Mouse (Mus musculus): ENCODE data around the gene Nedd4. TPM values are rescaled to one million over a fixed set of nuclear protein-coding genes. Genes with fewer than 3 reads are reported as not detected.
"Not testable (repeated sequence)": the region's sequence is repeated elsewhere in the genome, so short reads cannot be mapped to it uniquely, and the experiment has no call there.

Nedd4 gene
- polyA plus RNA-seq, 1 experiment from 2014 or later = 518 TPM

DNA sequence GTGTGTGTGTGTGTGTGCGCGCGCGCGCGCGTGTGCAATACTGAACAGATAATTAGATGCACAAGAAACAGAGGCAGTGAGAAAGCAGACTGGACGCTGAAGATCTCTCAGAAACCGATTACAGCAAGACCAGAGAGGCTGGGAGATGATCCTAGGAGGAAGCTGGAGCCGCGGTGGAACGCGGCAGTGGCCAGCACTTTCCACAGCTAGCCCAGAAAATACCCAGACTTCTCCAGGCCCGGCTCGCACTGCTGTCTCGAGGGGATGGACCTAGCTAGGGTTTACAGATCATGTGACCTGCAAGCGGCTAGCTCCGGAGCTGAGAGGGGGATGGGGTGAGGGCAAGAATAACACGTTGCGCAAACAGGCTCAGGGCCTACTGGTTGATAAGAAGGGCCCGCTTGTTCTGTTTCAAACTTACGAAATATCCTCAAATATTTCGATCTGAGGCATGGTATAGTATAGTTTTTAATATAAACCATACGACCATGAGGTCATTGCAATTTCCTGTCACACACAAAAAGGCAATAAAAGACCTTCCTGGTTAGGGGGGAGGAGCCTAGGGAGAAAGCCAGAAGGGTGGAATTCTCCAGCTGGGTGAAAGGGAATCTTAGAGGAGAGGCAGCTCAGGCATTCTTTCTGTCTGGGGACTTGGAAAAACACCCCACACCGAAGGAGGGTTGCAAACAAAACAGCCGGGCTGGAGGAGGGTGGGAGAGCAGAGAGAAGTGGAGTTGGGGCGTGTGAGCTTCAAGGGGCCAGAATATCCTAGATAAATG lies 22.1 kb upstream of the Nedd4 start:
- WGBS = under 1% methylated on average over 27 of the region's 27 CpGs
- peak overlapping the region; percentile 58 for H3K4me2 ChIP-seq

DNA sequence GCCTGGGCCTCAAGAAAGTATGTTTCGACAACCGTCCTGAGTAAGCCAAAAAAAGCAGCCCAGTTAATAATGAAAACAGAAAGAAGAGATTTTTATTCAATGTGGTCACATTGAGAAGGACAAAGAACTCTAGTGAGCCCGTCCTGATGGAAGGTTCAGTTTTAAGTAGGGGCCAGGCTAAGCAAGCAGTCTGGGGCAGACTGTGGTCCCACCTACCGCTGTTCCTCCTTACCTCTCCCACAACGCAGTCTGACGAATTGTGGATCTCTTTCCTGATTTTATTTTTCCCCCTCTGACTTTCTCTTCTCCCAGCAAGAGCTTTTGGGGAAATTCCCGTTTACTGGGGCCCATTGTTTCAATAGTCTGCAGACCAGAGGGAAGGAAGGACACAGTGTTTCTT lies 21.5 kb upstream of the Nedd4 start:
- Histone ChIP-seq H3K27ac (peak overlapping the region; percentile 97), H3K4me2 (peak overlapping the region; percentile 58), H3K9ac (peak overlapping the region; percentile 73; the same call in 1 of the 2 replicates), H3K27me3 (no peaks in the 10 kb centered on the region), H3K9me3 (no peaks in the 10 kb centered on the region), H3K4me3 (no peak overlapping the region), H3K4me1 (replicated peaks) (peaks cover 26% of the 10 kb centered on the region), H3K36me3 (no peaks in the 10 kb centered on the region)
- no peak for ATAC-seq (ENCODE audit: low FRiP score)
- WGBS = 21% methylated on average over 7 of the region's 7 CpGs

More for the DNA sequence above, 22.1 kb upstream of the Nedd4 start:
- no peaks in the 10 kb centered on the region for H3K9me3 ChIP-seq
- H3K4me3 ChIP-seq = peak overlapping the region; percentile 28
- H3K9ac ChIP-seq = peak overlapping the region; percentile 73
- ATAC-seq (ENCODE audit: low FRiP score) = peak; percentile 95
- H3K27me3 ChIP-seq = no peaks in the 10 kb centered on the region
- H3K4me1 ChIP-seq (replicated peaks) = peaks cover 26% of the 10 kb centered on the region
- no peaks in the 10 kb centered on the region for H3K36me3 ChIP-seq
- peak overlapping the region; percentile 97 for H3K27ac ChIP-seq

DNA sequence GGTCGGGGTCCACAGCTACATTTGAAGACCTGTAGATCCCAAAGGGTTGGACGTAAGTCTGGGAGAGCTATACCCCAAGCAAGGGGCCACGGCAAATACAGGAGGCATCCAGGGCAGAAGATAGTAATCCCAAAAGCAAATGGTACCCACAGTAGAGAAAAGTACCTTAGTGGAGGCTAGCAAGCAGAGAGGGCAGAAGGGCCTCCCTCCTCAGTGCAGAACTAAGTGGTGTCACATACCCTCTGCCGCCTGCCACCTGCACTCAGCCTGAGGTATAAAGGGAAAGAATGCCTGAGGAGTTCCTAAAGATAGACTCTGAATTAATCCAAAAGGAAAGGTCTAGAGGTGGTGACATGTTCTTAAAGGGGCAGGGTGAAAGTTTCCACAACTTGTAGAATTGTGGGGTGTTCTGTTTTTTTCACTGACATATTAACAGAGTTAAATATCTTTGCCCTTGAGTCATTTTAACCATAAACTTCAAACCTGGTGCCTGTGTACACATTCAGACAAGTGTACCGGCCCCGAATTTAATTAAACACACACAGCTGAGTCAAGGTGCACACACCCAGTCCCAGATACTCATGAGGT lies 21.0 kb upstream of the Nedd4 start:
- Histone ChIP-seq H3K36me3 (no peaks in the 10 kb centered on the region), H3K4me3 (no peak overlapping the region), H3K27me3 (no peaks in the 10 kb centered on the region), H3K27ac (peak overlapping the region; percentile 97), H3K9me3 (no peaks in the 10 kb centered on the region), H3K4me2 (no peak overlapping the region), H3K4me1 (replicated peaks) (peaks cover 26% of the 10 kb centered on the region), H3K9ac (no peak overlapping the region)
- no peak for ATAC-seq (ENCODE audit: low FRiP score)
- 66% methylated on average over 6 of the region's 6 CpGs for WGBS

DNA sequence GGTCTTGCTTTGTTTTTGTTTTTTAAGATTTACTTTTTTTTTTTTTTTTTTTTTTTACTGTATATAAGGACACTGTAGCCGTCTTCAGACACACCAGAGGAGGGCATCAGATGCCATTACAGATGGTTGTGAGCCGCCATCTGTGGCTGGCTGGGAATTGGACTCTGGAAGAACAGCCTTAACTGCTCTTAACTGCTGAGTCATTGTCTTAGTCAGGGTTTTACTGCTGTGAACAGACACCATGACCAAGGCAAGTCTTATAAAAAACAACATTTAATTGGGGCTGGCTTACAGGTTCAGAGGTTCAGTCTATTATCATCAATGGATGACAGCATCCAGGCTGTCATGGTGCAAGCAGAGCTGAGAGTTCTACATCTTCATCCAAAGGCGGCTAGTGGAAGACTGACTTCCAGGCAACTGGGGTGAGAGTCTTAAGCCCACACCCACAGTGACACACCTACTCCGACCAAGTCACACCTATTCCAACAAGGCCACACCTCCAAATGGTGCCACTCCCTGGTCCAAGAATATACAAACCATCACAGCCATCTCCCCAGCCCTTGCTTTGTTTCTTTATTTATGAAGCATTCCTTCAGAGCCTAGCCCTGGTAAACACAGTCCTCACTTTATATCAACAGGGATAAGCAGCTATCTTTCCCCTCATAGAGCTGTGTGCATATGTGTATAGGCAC lies 19.2 kb upstream of the Nedd4 start:
- H3K27ac ChIP-seq; H3K4me3 ChIP-seq; H3K4me2 ChIP-seq; H3K36me3 ChIP-seq; H3K27me3 ChIP-seq; H3K9ac ChIP-seq; ATAC-seq (ENCODE audit: low FRiP score); H3K9me3 ChIP-seq: not testable (repeated sequence)
- 93% methylated on average over 4 of the region's 4 CpGs for WGBS
- H3K4me1 ChIP-seq (replicated peaks) = peaks cover 26% of the 10 kb centered on the region

DNA sequence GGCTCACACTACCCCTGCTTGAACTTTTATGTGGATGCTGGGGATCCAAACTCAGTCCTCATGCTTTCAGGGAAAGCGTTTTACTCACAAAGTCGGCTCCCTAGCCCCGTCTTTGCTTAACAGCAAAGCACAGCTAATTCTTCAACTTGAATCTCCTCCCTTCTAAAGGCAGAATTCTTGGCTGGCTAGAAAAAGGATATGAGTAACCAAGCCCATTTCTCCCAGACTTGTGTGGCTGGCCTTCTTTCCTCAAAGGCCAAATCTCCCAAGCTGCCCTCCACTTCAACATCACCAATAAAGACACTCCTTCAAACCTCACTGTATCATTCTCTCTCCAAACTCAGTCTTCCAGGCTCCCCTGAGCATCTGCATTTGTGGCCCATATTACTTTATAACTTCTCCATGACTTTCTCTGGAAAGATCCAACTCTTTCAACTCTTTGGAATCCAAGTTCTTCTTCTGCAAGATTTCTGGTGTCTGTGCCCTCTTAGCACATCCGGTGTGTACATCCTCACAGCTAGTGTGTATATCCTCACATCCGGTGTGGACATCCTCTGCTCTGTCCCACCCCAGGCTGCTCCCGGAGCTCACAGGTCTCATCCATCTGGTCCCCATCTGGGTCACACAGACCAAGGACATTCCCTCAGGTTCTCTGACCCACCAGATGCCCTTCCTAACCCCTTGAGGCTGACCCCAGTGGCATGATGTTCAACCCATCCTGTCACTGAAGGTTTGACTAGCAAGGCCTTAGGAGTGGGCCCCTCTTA lies 18.3 kb upstream of the Nedd4 start:
- Histone ChIP-seq H3K4me3 (no peak overlapping the region), H3K36me3 (no peaks in the 10 kb centered on the region), H3K9me3 (no peaks in the 10 kb centered on the region), H3K4me1 (replicated peaks) (peaks cover 26% of the 10 kb centered on the region), H3K9ac (no peak overlapping the region), H3K27me3 (no peaks in the 10 kb centered on the region), H3K27ac (peak overlapping the region; percentile 24; the same call in 1 of the 2 replicates), H3K4me2 (no peak overlapping the region)
- no peak for ATAC-seq (ENCODE audit: low FRiP score)
- 88% methylated on average over 6 of the region's 6 CpGs for WGBS

DNA sequence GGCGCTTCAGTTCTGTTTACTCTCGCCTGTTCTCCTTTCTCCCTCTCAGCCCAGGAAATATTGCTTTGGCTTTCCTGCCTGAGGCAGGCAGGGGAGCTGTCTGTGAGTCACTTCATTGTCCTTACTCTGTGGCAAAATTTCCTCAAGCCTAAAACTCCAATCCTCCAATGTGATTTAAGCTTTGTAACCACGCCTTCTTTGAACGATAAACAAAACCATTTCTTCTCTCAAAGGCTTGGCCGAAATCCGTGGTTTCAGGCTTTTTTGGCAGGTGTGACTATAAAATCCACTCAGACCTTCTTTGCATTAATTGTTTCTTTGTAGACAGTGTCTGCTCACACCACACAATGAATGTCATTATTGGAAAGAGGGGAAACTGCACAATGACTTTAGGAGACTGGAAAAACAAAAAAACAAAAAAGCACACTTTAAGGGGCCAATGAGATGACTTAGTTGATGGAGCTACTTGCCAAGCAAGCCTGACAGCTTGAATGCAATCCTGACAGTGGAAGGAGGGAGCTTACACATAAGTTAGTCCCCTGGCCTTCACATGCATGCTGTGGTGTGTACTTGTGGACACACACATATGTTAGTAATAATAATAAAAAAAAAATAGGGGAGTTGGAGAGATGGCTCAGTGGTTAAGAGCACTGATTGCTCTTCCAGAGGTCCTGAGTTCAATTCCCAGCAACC lies 17.6 kb upstream of the Nedd4 start:
- peaks cover 19% of the 10 kb centered on the region for H3K4me1 ChIP-seq (replicated peaks)
- WGBS = 52% methylated on average over 6 of the region's 6 CpGs

DNA sequence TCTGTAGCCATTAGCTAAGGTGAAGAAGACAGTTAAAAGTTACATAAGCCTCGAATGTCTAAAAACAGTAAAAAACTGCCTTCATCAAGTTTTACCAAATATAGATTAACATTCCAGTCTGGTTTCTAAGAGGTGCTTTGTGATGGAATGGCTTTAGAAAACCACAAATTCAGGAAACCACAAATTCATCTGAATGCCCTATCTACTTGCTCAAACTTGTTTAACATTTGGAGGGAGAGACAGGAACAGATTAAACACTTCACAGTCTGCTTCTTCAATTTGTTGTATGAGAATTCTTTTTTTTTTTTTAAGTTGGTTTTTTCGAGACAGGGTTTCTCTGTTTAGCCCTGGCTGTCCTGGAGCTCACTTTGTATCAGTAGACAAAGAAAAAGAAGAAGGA lies 12.4 kb upstream of the Nedd4 start:
- Histone ChIP-seq H3K36me3 (no peaks in the 10 kb centered on the region), H3K4me2 (no peak overlapping the region), H3K27me3 (no peaks in the 10 kb centered on the region), H3K4me1 (replicated peaks) (peaks cover under 1% of the 10 kb centered on the region; the same call in 1 of the 2 replicates), H3K27ac (no peak overlapping the region), H3K4me3 (no peak overlapping the region), H3K9ac (no peak overlapping the region), H3K9me3 (no peaks in the 10 kb centered on the region)
- 80% methylated on average over 2 of the region's 2 CpGs for WGBS
- no peak for ATAC-seq (ENCODE audit: low FRiP score)

More for the DNA sequence above, 17.6 kb upstream of the Nedd4 start:
- H3K4me2 ChIP-seq = no peak overlapping the region
- H3K9ac ChIP-seq = no peak overlapping the region
- peak overlapping the region; percentile 24; the same call in 1 of the 2 replicates for H3K27ac ChIP-seq
- ATAC-seq (ENCODE audit: low FRiP score) = no peak
- H3K9me3 ChIP-seq = no peaks in the 10 kb centered on the region
- H3K4me3 ChIP-seq = no peak overlapping the region
- no peaks in the 10 kb centered on the region for H3K27me3 ChIP-seq
- no peaks in the 10 kb centered on the region for H3K36me3 ChIP-seq

DNA sequence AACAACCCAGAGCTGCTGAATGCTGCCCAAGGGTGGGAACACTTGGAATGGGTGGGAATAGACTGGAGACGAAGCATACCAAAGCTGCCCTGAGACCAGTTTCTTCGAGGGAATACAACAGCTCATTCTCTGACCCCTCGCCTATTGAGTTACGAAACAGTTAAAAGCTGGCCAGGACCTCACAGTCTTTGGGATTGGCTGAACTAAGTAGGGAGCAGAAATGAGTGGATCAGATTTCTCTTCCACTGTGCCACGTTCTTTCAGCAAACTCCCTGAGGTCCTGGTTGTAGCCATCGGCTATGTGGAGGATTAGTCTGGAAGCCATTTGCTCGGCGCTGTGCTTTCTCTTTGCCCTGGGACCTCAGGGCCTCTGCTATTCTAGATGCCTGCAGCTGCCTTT lies 9.2 kb upstream of the Nedd4 start:
- ATAC-seq (ENCODE audit: low FRiP score) = no peak
- peaks cover 17% of the 10 kb centered on the region for H3K4me1 ChIP-seq (replicated peaks)
- H3K9me3 ChIP-seq = no peaks in the 10 kb centered on the region
- H3K4me2 ChIP-seq = no peak overlapping the region
- no peaks in the 10 kb centered on the region for H3K27me3 ChIP-seq
- no peak overlapping the region for H3K4me3 ChIP-seq
- 34% methylated on average over 8 of the region's 8 CpGs for WGBS
- H3K9ac ChIP-seq = no peak overlapping the region
- H3K36me3 ChIP-seq = no peaks in the 10 kb centered on the region
- peak overlapping the region; percentile 48; the same call in 1 of the 2 replicates for H3K27ac ChIP-seq

DNA sequence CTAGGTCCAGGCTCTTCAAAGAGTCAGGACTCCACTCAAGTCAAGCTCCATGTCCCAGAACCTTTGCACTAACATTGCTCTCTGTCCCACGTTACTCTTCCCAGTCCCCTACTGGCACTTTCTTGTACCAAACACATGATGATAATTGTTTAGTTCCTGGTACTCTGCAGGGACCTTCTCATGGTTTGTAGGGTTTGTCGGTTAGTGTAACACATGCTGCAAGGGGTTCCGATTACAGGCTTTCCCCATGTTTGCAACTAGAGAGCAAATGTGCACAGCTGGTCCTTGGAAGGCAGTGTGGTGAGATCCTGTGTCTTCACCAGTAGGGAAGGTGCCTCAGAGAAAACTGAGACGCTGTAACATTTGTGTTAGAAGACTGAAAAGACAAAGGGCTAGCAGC lies 8.6 kb upstream of the Nedd4 start:
- H3K4me2 ChIP-seq = no peak overlapping the region
- ATAC-seq (ENCODE audit: low FRiP score) = no peak
- no peaks in the 10 kb centered on the region for H3K27me3 ChIP-seq
- H3K9ac ChIP-seq = no peak overlapping the region
- H3K4me1 ChIP-seq (replicated peaks) = peaks cover 17% of the 10 kb centered on the region
- H3K9me3 ChIP-seq = no peaks in the 10 kb centered on the region
- no peaks in the 10 kb centered on the region for H3K36me3 ChIP-seq
- 61% methylated on average over 4 of the region's 4 CpGs for WGBS
- no peak overlapping the region for H3K4me3 ChIP-seq
- H3K27ac ChIP-seq = peak overlapping the region; percentile 48; the same call in 1 of the 2 replicates

DNA sequence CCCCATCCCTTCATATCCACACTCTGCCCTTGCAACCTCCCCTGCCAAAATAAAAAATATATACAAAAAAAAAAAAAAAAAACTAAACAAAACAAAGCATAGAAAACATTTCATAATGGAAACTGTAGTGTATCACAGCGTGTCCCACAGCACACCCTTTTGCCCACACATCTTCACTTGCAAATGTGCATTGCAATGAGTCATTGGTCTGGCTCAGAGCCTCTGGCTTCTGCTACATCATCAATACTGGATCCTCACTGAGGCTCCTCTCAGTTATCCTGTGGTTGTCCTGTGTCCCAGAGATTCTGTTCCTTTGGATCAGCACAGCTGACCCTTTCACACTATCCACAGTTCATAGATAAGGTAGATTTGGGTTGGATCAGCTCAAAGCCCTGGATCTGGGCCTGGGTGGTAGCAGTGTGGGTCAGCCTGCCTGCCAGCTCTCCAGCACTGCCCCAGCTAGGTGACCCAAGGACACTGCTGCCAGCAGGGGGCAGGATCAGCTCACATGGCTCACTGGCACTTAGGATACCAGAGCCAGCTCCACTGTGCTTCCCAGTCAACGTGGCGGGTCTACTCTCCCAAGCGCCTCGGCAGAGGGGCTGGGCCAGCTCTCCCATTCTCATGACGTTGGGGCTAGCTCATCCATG lies 7.4 kb upstream of the Nedd4 start:
- Histone ChIP-seq H3K9me3 (no peaks in the 10 kb centered on the region), H3K36me3 (no peaks in the 10 kb centered on the region), H3K27me3 (no peaks in the 10 kb centered on the region), H3K4me2 (no peak overlapping the region), H3K27ac (no peak overlapping the region), H3K9ac (no peak overlapping the region), H3K4me1 (replicated peaks) (peaks cover 17% of the 10 kb centered on the region), H3K4me3 (no peak overlapping the region)
- 60% methylated on average over 6 of the region's 6 CpGs for WGBS
- no peak for ATAC-seq (ENCODE audit: low FRiP score)

DNA sequence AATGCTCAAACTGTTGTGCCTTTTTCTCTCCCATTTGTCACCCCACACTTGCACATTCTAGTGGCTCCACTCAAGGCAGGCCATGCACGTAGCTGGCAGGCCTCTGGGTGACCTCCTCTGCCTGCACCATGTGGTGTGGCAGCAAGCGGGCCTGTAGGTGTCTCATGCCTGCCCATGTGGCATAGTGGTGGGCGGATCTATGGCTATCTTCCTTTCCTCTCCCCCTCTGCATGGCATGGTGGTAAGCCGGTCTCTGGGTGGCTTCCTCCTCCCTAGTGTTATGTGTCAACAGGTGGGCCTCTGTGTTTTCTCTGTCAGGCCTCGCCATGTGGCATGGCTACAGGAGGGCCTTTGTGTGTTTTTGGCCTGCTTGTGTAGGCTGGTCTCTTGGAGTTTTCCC lies 6.5 kb upstream of the Nedd4 start:
- Histone ChIP-seq H3K36me3 (no peaks in the 10 kb centered on the region), H3K9me3 (no peaks in the 10 kb centered on the region), H3K4me3 (no peak overlapping the region), H3K9ac (no peak overlapping the region), H3K27me3 (no peaks in the 10 kb centered on the region), H3K4me1 (replicated peaks) (peaks cover 17% of the 10 kb centered on the region), H3K27ac (no peak overlapping the region), H3K4me2 (no peak overlapping the region)
- no peak for ATAC-seq (ENCODE audit: low FRiP score)
- 69% methylated on average over 5 of the region's 5 CpGs for WGBS

All from hindbrain, embryonic 13.5 days (tissue).